In genomic region chr2:122065200-122065969, GRCm38 (mm10) we compare ENCODE assay signal across 8 mouse cellular contexts. TPM values are rescaled to one million over a fixed set of nuclear protein-coding genes. Genes with fewer than 3 reads are reported as not detected.
DNase-seq lines count a peak whose midpoint lies in the region; ATAC-seq and TF ChIP-seq lines count a peak whose summit lies in the region.

No protein-coding gene starts in this region.

- DNase-seq in heart, postnatal 0 days (ENCODE audit: low spot score), result no peak
- DNase-seq in heart, postnatal 25 days (ENCODE audit: low spot score), result no peak
- DNase-seq in retina, postnatal 1 day, result peak; percentile 9
- DNase-seq in retina, embryonic 14.5 days (ENCODE audit: low spot score), result no peak
- peak; percentile 35 for DNase-seq in brain, embryonic 14.5 days (ENCODE audit: low read depth)
- DNase-seq in yolk sac, embryonic 10.5 days (ENCODE audit: low spot score), result no peak

- no peaks in the 10 kb centered on the region for H3K27me3 ChIP-seq in heart, postnatal 0 days (ENCODE audit: control insufficient read depth, insufficient read depth, low read length)
- no peaks in the 10 kb centered on the region for H3K27me3 ChIP-seq in lung, embryonic 16.5 days (ENCODE audit: control insufficient read depth, insufficient read depth, low read depth, low read length)
- no peaks in the 10 kb centered on the region for H3K27me3 ChIP-seq in hindbrain, embryonic 13.5 days

- H3K36me3 ChIP-seq in heart, postnatal 0 days (replicated peaks; ENCODE audit: control insufficient read depth, insufficient read depth, low read length), result peaks cover 14% of the 10 kb centered on the region
- peaks cover 14% of the 10 kb centered on the region for H3K36me3 ChIP-seq in lung, embryonic 16.5 days (ENCODE audit: control insufficient read depth, insufficient read depth, low read length)
- H3K36me3 ChIP-seq in hindbrain, embryonic 13.5 days, result peaks cover 71% of the 10 kb centered on the region

- H3K4me3 ChIP-seq in heart, postnatal 0 days (ENCODE audit: low read depth, low read length), result no peak overlapping the region
- no peak overlapping the region for H3K4me3 ChIP-seq in lung, embryonic 16.5 days (ENCODE audit: low read length)
- no peak overlapping the region for H3K4me3 ChIP-seq in hindbrain, embryonic 13.5 days

- H3K27ac ChIP-seq in heart, postnatal 0 days (ENCODE audit: low read depth), result no peak overlapping the region
- H3K27ac ChIP-seq in lung, embryonic 16.5 days (ENCODE audit: low read length), result no peak overlapping the region
- H3K27ac ChIP-seq in hindbrain, embryonic 13.5 days, result no peak overlapping the region

- peak; percentile 40; the same call in 1 of the 2 replicates for TF ChIP-seq CTCF in heart, postnatal 0 days (IDR thresholded peaks at IDR 0.05; ENCODE audit: low read depth)
- peak; percentile 45; the same call in 1 of the 2 replicates for TF ChIP-seq CTCF in brain, embryonic 14.5 days (IDR thresholded peaks at IDR 0.05; ENCODE audit: borderline replicate concordance, extremely low read depth, insufficient read depth, insufficient read length)

- no peaks in the 10 kb centered on the region for H3K4me1 ChIP-seq in heart, postnatal 0 days (ENCODE audit: control insufficient read depth, insufficient read depth)
- no peaks in the 10 kb centered on the region for H3K4me1 ChIP-seq in lung, embryonic 16.5 days (replicated peaks; ENCODE audit: control insufficient read depth, insufficient read depth, low read length)
- H3K4me1 ChIP-seq in hindbrain, embryonic 13.5 days (replicated peaks), result no peaks in the 10 kb centered on the region

- no peak for ATAC-seq in heart, postnatal 0 days (ENCODE audit: insufficient read depth, low read depth)
- peak; percentile 86 for ATAC-seq in lung, embryonic 16.5 days (ENCODE audit: low read depth)
- ATAC-seq in hindbrain, embryonic 13.5 days (ENCODE audit: low FRiP score), result no peak

- H3K4me2 ChIP-seq in heart, postnatal 0 days (ENCODE audit: low read depth, low read length), result no peak overlapping the region
- no peak overlapping the region for H3K4me2 ChIP-seq in lung, embryonic 16.5 days (ENCODE audit: low read depth, low read length)
- no peak overlapping the region for H3K4me2 ChIP-seq in hindbrain, embryonic 13.5 days

- 46% methylated on average over 14 of the region's 14 CpGs for WGBS in heart, postnatal 0 days
- WGBS in lung, embryonic 16.5 days, result 46% methylated on average over 14 of the region's 14 CpGs
- WGBS in hindbrain, embryonic 13.5 days, result 52% methylated on average over 14 of the region's 14 CpGs

- H3K9me3 ChIP-seq in heart, postnatal 0 days (replicated peaks; ENCODE audit: control insufficient read depth, low read length), result no peaks in the 10 kb centered on the region
- no peaks in the 10 kb centered on the region for H3K9me3 ChIP-seq in lung, embryonic 16.5 days (ENCODE audit: control insufficient read depth, low read length)
- no peaks in the 10 kb centered on the region for H3K9me3 ChIP-seq in hindbrain, embryonic 13.5 days

- H3K9ac ChIP-seq in heart, postnatal 0 days (replicated peaks; ENCODE audit: low read depth, low read length), result no peak overlapping the region
- no peak overlapping the region for H3K9ac ChIP-seq in lung, embryonic 16.5 days (ENCODE audit: low read length)
- no peak overlapping the region for H3K9ac ChIP-seq in hindbrain, embryonic 13.5 days

- no peak for TF ChIP-seq POLR2A in brain, embryonic 14.5 days (IDR thresholded peaks at IDR 0.05; ENCODE audit: borderline replicate concordance, extremely low read depth, insufficient read depth, insufficient read length, poor library complexity, severe bottlenecking)

- no peak for TF ChIP-seq EP300 in heart, postnatal 0 days (IDR thresholded peaks at IDR 0.05; ENCODE audit: low read depth)

- intact Hi-C loops in heart, postnatal 25 days (cut with DNase I), result no loop called here

RNA-seq across cellular contexts. Expression of gene Eif3j1, which starts 37.0 kb away (rescaled TPM):
- 17.4 and 17.7 TPM in 2 replicates for total RNA-seq in heart, postnatal 0 days (2014; rRNA removed; ENCODE audit: low replicate concordance)
- 10.5 and 11.2 TPM in 2 replicates for polyA plus RNA-seq in heart, postnatal 0 days (2015; fragmentation: Nextera tagmentation; extraction: Ambion mirVana)
- total RNA-seq in heart, postnatal 25 days (2021), result 10 to 100 TPM; 20.0 to 21.4 TPM
- 12.8 and 15.8 TPM in 2 replicates for polyA plus RNA-seq in brain, embryonic 14.5 days (2012; rRNA removed)
- polyA plus RNA-seq in lung, embryonic 16.5 days (2015; fragmentation: Nextera tagmentation; extraction: Ambion mirVana), result 9.1 and 9.7 TPM in 2 replicates
- 10.9 and 11.5 TPM in 2 replicates for polyA plus RNA-seq in hindbrain, embryonic 13.5 days (2015; fragmentation: Nextera tagmentation; extraction: Ambion mirVana)

RNA-seq across cellular contexts. Expression of gene Spg11, which starts 52.8 kb away (rescaled TPM):
- total RNA-seq in heart, postnatal 0 days (2014; rRNA removed; ENCODE audit: low replicate concordance), result 11.0 and 15.7 TPM in 2 replicates
- 2.2 and 2.7 TPM in 2 replicates for polyA plus RNA-seq in heart, postnatal 0 days (2015; fragmentation: Nextera tagmentation; extraction: Ambion mirVana)
- total RNA-seq in heart, postnatal 25 days (2021), result 10 to 100 TPM; 10.2 to 11.3 TPM
- 13.3 and 14.9 TPM in 2 replicates for polyA plus RNA-seq in brain, embryonic 14.5 days (2012; rRNA removed)
- 8.9 and 9.5 TPM in 2 replicates for polyA plus RNA-seq in lung, embryonic 16.5 days (2015; fragmentation: Nextera tagmentation; extraction: Ambion mirVana)
- polyA plus RNA-seq in hindbrain, embryonic 13.5 days (2015; fragmentation: Nextera tagmentation; extraction: Ambion mirVana), result 8.3 and 8.9 TPM in 2 replicates

Comparison
In these comparisons a context has a peak if more than half of its experiments do, and no peak if none do; other contexts are left out.
1. DNase-seq: peak in retina, postnatal 1 day (single experiment) and brain, embryonic 14.5 days (single experiment); none in heart, postnatal 0 days (single experiment), heart, postnatal 25 days (single experiment), retina, embryonic 14.5 days (single experiment) and yolk sac, embryonic 10.5 days (single experiment).